Mouse (Mus musculus) forebrain, embryonic 14.5 days (tissue): Measurements from ENCODE around the gene Ubr7. TPM values are rescaled to one million over a fixed set of nuclear protein-coding genes. Genes with fewer than 3 reads are reported as not detected.

Experiments
- ATAC-seq: fragments of 200-750 bp; cut with Nextera tagmentation; 2 replicates; pipeline ENCODE4 v1.8.0; 2017; ENCODE audit warnings: mild to moderate bottlenecking, moderate library complexity
- DNase-seq: peaks from one replicate; pipeline ENCODE4 v3.0.0-alpha.2; 2015; ENCODE audit warnings: low spot score
- H3K27ac ChIP-seq: fragments of 300-500 bp; sonication (generic); 2 replicates; pipeline ENCODE4 v1.5.1; 2014; ENCODE audit warnings: low read depth, mild to moderate bottlenecking, control low read depth, low read length, moderate library complexity
- H3K27me3 ChIP-seq: fragments of 300-500 bp; sonication (generic); replicated peaks from 2 replicates; pipeline ENCODE4 v1.6.1; 2014; ENCODE audit warnings: low read length, control low read depth, mixed read lengths; ENCODE audit not compliant: control insufficient read depth, insufficient read depth
- H3K36me3 ChIP-seq: fragments of 300-500 bp; sonication (generic); 2 replicates; pipeline ENCODE4 v1.6.1; 2014; ENCODE audit warnings: low read length, control low read depth; ENCODE audit not compliant: control insufficient read depth, insufficient read depth
- H3K4me1 ChIP-seq: fragments of 300-500 bp; sonication (generic); 2 replicates; pipeline ENCODE4 v1.6.1; 2014; ENCODE audit warnings: antibody characterized with exemption, low read length, control low read depth; ENCODE audit not compliant: control insufficient read depth, insufficient read depth
- H3K4me2 ChIP-seq: fragments of 300-500 bp; sonication (generic); 2 replicates; pipeline ENCODE4 v1.6.1; 2014; ENCODE audit warnings: mild to moderate bottlenecking, control low read depth, low read length
- H3K4me3 ChIP-seq: fragments of 300-500 bp; sonication (generic); 2 replicates; pipeline ENCODE4 v1.5.1; 2014; ENCODE audit warnings: low read depth, low read length, control low read depth
- H3K9ac ChIP-seq: fragments of 300-500 bp; sonication (generic); 2 replicates; pipeline ENCODE4 v1.6.1; 2014; ENCODE audit warnings: mild to moderate bottlenecking, low read length, control low read depth, moderate library complexity
- H3K9me3 ChIP-seq: fragments of 300-500 bp; sonication (generic); replicated peaks from 2 replicates; pipeline ENCODE4 v1.6.1; 2016; ENCODE audit warnings: low read length, control low read depth, mixed read lengths; ENCODE audit not compliant: control insufficient read depth
- WGBS: fragments of 180-500 bp; shearing (Covaris S2); extraction: QIAGEN DNeasy Blood & Tissue Kit; methylation state at CpG from one replicate; pipeline ENCODE4 v1.1.7; 2014; 5-methylcytosine and 5-hydroxymethylcytosine counted together
- polyA plus RNA-seq: library from polyadenylated mRNA; unstranded; fragments of >200 nt; fragmentation: Nextera tagmentation; extraction: Ambion mirVana; gene quantifications from 2 replicates; pipeline ENCODE4 v1.2.1, GENCODE M21; 2014

The Ubr7 gene
- polyA plus RNA-seq, 1 experiment from 2014 or later, result 58.2 TPM

- WGBS, result 61% methylated on average over 11 of the region's 11 CpGs
- no peak overlapping the region for H3K4me2 ChIP-seq
- no peaks in the 10 kb centered on the region for H3K9me3 ChIP-seq
- H3K27ac ChIP-seq, result no peak overlapping the region
- H3K4me1 ChIP-seq, result no peaks in the 10 kb centered on the region
- no peaks in the 10 kb centered on the region for H3K27me3 ChIP-seq
- H3K4me3 ChIP-seq, result no peak overlapping the region
- H3K9ac ChIP-seq, result no peak overlapping the region
- H3K36me3 ChIP-seq, result no peaks in the 10 kb centered on the region
- no peak for DNase-seq
- no peak for ATAC-seq
These were observed 35.3 kb upstream of the Ubr7 start for GRCm38 (mm10) chr12:102722451-102722850.

- 76% methylated on average over 8 of the region's 8 CpGs for WGBS
- no peak for ATAC-seq
These were observed 34.8 kb upstream of the Ubr7 start for GRCm38 (mm10) chr12:102722966-102723365.

GRCm38 (mm10) chr12:102723861-102724260 is 33.9 kb upstream of the Ubr7 start:
- Histone ChIP-seq H3K27ac (0 out of 2 replicates have a peak overlapping the region, but pooled peaks have one; percentile 4), H3K9me3 (no peaks in the 10 kb centered on the region), H3K9ac (no peak overlapping the region), H3K27me3 (no peaks in the 10 kb centered on the region), H3K4me1 (no peaks in the 10 kb centered on the region), H3K4me2 (no peak overlapping the region), H3K4me3 (no peak overlapping the region), H3K36me3 (no peaks in the 10 kb centered on the region)
- ATAC-seq (no peak), DNase-seq (no peak)
- WGBS, result 67% methylated on average over 6 of the region's 6 CpGs

More at GRCm38 (mm10) chr12:102722966-102723365, 34.8 kb upstream of the Ubr7 start:
- Histone ChIP-seq H3K27me3 (no peaks in the 10 kb centered on the region), H3K4me3 (no peak overlapping the region), H3K36me3 (no peaks in the 10 kb centered on the region), H3K9ac (no peak overlapping the region), H3K4me2 (no peak overlapping the region), H3K4me1 (no peaks in the 10 kb centered on the region), H3K9me3 (no peaks in the 10 kb centered on the region), H3K27ac (no peak overlapping the region)
- DNase-seq, result no peak

- no peak overlapping the region for H3K9ac ChIP-seq
- ATAC-seq (no peak), DNase-seq (no peak)
- H3K27me3 ChIP-seq, result no peaks in the 10 kb centered on the region
- H3K4me2 ChIP-seq, result no peak overlapping the region
- WGBS, result 92% methylated on average over 6 of the region's 6 CpGs
- H3K4me1 ChIP-seq, result peaks cover 4% of the 10 kb centered on the region
- no peak overlapping the region for H3K27ac ChIP-seq
- H3K9me3 ChIP-seq, result no peaks in the 10 kb centered on the region
- no peak overlapping the region for H3K4me3 ChIP-seq
- no peaks in the 10 kb centered on the region for H3K36me3 ChIP-seq
These were observed 32.6 kb upstream of the Ubr7 start for GRCm38 (mm10) chr12:102725146-102725545.

GRCm38 (mm10) chr12:102725761-102726175 is 32.0 kb upstream of the Ubr7 start:
- Histone ChIP-seq H3K9ac (no peak overlapping the region), H3K9me3 (no peaks in the 10 kb centered on the region), H3K4me3 (no peak overlapping the region), H3K27me3 (no peaks in the 10 kb centered on the region), H3K4me2 (no peak overlapping the region), H3K36me3 (no peaks in the 10 kb centered on the region), H3K4me1 (peaks cover 7% of the 10 kb centered on the region), H3K27ac (no peak overlapping the region)
- ATAC-seq, result no peak
- DNase-seq, result no peak
- 81% methylated on average over 7 of the region's 7 CpGs for WGBS

- peak overlapping the region; percentile 52 for H3K9ac ChIP-seq
- H3K9me3 ChIP-seq, result no peaks in the 10 kb centered on the region
- H3K4me2 ChIP-seq, result peak overlapping the region; percentile 47
- H3K27me3 ChIP-seq, result no peaks in the 10 kb centered on the region
- H3K4me3 ChIP-seq, result peak overlapping the region; percentile 5; the same call in 1 of the 2 replicates
- H3K4me1 ChIP-seq, result peaks cover 15% of the 10 kb centered on the region
- H3K36me3 ChIP-seq, result no peaks in the 10 kb centered on the region
- ATAC-seq (peak; percentile 99), DNase-seq (peak; percentile 97)
- 30% methylated on average over 26 of the region's 26 CpGs for WGBS
- peak overlapping the region; percentile 87 for H3K27ac ChIP-seq
These were observed 27.6 kb upstream of the Ubr7 start for GRCm38 (mm10) chr12:102729855-102730797.

- ATAC-seq (peak; percentile 80), DNase-seq (peak; percentile 51)
- Histone ChIP-seq H3K36me3 (no peaks in the 10 kb centered on the region), H3K4me3 (peak overlapping the region; percentile 3; the same call in 1 of the 2 replicates), H3K9ac (peak overlapping the region; percentile 41), H3K27me3 (no peaks in the 10 kb centered on the region), H3K9me3 (no peaks in the 10 kb centered on the region), H3K27ac (peak overlapping the region; percentile 87), H3K4me2 (peak overlapping the region; percentile 47), H3K4me1 (peaks cover 15% of the 10 kb centered on the region)
- WGBS, result 14% methylated on average over 16 of the region's 16 CpGs
These were observed 26.8 kb upstream of the Ubr7 start for GRCm38 (mm10) chr12:102730798-102731619.

- Histone ChIP-seq H3K9ac (no peak overlapping the region), H3K4me2 (no peak overlapping the region), H3K4me1 (peaks cover 15% of the 10 kb centered on the region), H3K9me3 (no peaks in the 10 kb centered on the region), H3K27ac (no peak overlapping the region), H3K27me3 (no peaks in the 10 kb centered on the region), H3K36me3 (no peaks in the 10 kb centered on the region), H3K4me3 (no peak overlapping the region)
- DNase-seq (peak; percentile 32), ATAC-seq (no peak)
- WGBS, result 20% methylated on average over 4 of the region's 5 CpGs
These were observed 24.4 kb upstream of the Ubr7 start for GRCm38 (mm10) chr12:102733381-102733780.
